Mouse (Mus musculus): ENCODE measurements at regions not wholly inside any gene's neighbourhood (a gene's known extent, or its start where the extent isn't known, plus 50 kb on each side); places are given as distances from the start of the nearest gene placed in this dataset.

- peak; percentile 34 for DNase-seq (ENCODE audit: low read depth)
Observed at GRCm38 (mm10) chr17:22795213-22795612, 71.7 kb downstream of the Zfp945 start.

- DNase-seq (ENCODE audit: low read depth) = no peak
Observed at GRCm38 (mm10) chr17:22784481-22784880, 82.5 kb downstream of the Zfp945 start.

- no peak for DNase-seq (ENCODE audit: low read depth)
Observed at GRCm38 (mm10) chr17:22745736-22746135, 121.2 kb downstream of the Zfp945 start.

- DNase-seq (ENCODE audit: low read depth) = peak; percentile 88
Observed at GRCm38 (mm10) chr17:22739581-22740178, 127.3 kb downstream of the Zfp945 start.

- no peak for DNase-seq (ENCODE audit: low read depth)
Observed at GRCm38 (mm10) chr17:22739173-22739572, 127.8 kb downstream of the Zfp945 start.

- DNase-seq (ENCODE audit: low read depth) = no peak
Observed at GRCm38 (mm10) chr17:22736360-22736759, 130.6 kb downstream of the Zfp945 start.
